Mouse (Mus musculus) left cerebral cortex, postnatal 25 days (tissue): ENCODE measurements around the gene Tmx2. TPM values are rescaled to one million over a fixed set of nuclear protein-coding genes. Genes with fewer than 3 reads are reported as not detected.
"Not testable (repeated sequence)": the region's sequence is repeated elsewhere in the genome, so short reads cannot be mapped to it uniquely, and the experiment has no call there.

Experiments
- DNase-seq, 2 experiments: peaks; one replicate each; pipeline ENCODE4 v3.0.0; 2022; ENCODE audit warnings: low spot score in 2 of 2, mixed read lengths in 1 of 2
- intact Hi-C: fragments of 180-260 bp; cut with DNase I; formaldehyde crosslinking; loops from one replicate; pipeline ENCODE4 v1.15.1; 2025
- total RNA-seq, 2 experiments: library from RNA; stranded (reverse); gene quantifications; 2 replicates each; pipeline ENCODE4 v1.2.3; 2021

Tmx2 gene
- total RNA-seq, 2 experiments from 2014 or later: 225 to 235 TPM

GRCm38 (mm10) chr2:84695007-84695695 lies 16.2 kb upstream of the Tmx2 start:
- DNase-seq: no peak
- intact Hi-C loops: no loop called here

- no peak for DNase-seq
- intact Hi-C loops: no loop called here
These were observed 11.1 kb upstream of the Tmx2 start for GRCm38 (mm10) chr2:84690050-84690449.

GRCm38 (mm10) chr2:84688080-84688844 lies 9.3 kb upstream of the Tmx2 start:
- intact Hi-C loops: no loop called here
- DNase-seq: no peak

GRCm38 (mm10) chr2:84682605-84683183 lies 3.8 kb upstream of the Tmx2 start:
- intact Hi-C loops: no loop called here
- no peak for DNase-seq

GRCm38 (mm10) chr2:84677968-84678880 lies 716 bp downstream of the Tmx2 start, which contains the start of the genes Gm28635 and Med19:
Gene Gm28635 (minus strand): TSS chr2:84678041.
Gene Med19 (plus strand): TSS chr2:84678402.
- intact Hi-C loops: no loop called here

GRCm38 (mm10) chr2:84677270-84677967 lies 1.5 kb downstream of the Tmx2 start:
- DNase-seq: no peak
- intact Hi-C loops: no loop called here

More at GRCm38 (mm10) chr2:84677968-84678880, 716 bp downstream of the Tmx2 start, which contains the start of the genes Gm28635 and Med19:
- peak; percentile 93 to 99 for DNase-seq

GRCm38 (mm10) chr2:84671535-84671934 lies 7.4 kb downstream of the Tmx2 start:
- DNase-seq, intact Hi-C loops: not testable (repeated sequence)

GRCm38 (mm10) chr2:84670569-84670933 lies 8.4 kb downstream of the Tmx2 start, which contains the start of gene Selenoh:
Gene Selenoh (minus strand): TSS chr2:84670770.
- DNase-seq: peak; percentile 86 to 94
- intact Hi-C loops: loop anchor here (1.0 kb wide), 1 partner anchor 128 kb away; the partner anchor contains the start of gene Ube2l6

- no peak for DNase-seq
- intact Hi-C loops: loop anchor here (1.0 kb wide), 1 partner anchor 128 kb away; the partner anchor contains the start of gene Ube2l6
These were observed 8.9 kb downstream of the Tmx2 start for GRCm38 (mm10) chr2:84669828-84670568.

GRCm38 (mm10) chr2:84666081-84666480 lies 12.9 kb downstream of the Tmx2 start:
- intact Hi-C loops: no loop called here
- DNase-seq: no peak

- intact Hi-C loops: loop anchor here (2.0 kb wide), 1 partner anchor 208 kb away; no protein-coding TSS in a partner anchor
- DNase-seq: no peak
These were observed 16.1 kb downstream of the Tmx2 start for GRCm38 (mm10) chr2:84662866-84663265.

GRCm38 (mm10) chr2:84660253-84660652 lies 18.7 kb downstream of the Tmx2 start:
- DNase-seq: peak; percentile 47 to 79
- intact Hi-C loops: loop anchor here (2.0 kb wide), 1 partner anchor 43 kb away; no protein-coding TSS in a partner anchor

- intact Hi-C loops: no loop called here
- DNase-seq: no peak
These were observed 20.1 kb downstream of the Tmx2 start, which contains the start of gene Btbd18 for GRCm38 (mm10) chr2:84658806-84659205. Gene Btbd18 (plus strand): TSS chr2:84659079.

GRCm38 (mm10) chr2:84655864-84656263 lies 23.1 kb downstream of the Tmx2 start:
- intact Hi-C loops: no loop called here

GRCm38 (mm10) chr2:84653354-84653753 lies 25.6 kb downstream of the Tmx2 start:
- no peak for DNase-seq
- intact Hi-C loops: no loop called here

More at GRCm38 (mm10) chr2:84655864-84656263, 23.1 kb downstream of the Tmx2 start:
- DNase-seq: no peak

GRCm38 (mm10) chr2:84650464-84651195 lies 28.3 kb downstream of the Tmx2 start, which contains the start of gene Ctnnd1:
Gene Ctnnd1 (minus strand): TSS chr2:84650765.
- intact Hi-C loops: no loop called here
- DNase-seq: peak; percentile 88 to 96

GRCm38 (mm10) chr2:84649674-84650073 lies 29.3 kb downstream of the Tmx2 start:
- peak in 1 of 2 experiments; percentile 42 for DNase-seq

More at GRCm38 (mm10) chr2:84649674-84650073, 29.3 kb downstream of the Tmx2 start:
- intact Hi-C loops: loop anchor here (2.0 kb wide), 2 partner anchors 15 to 99 kb away; no protein-coding TSS in a partner anchor
